24 mouse cellular contexts compared by ENCODE assay signal in genomic region chr16:72791181-72791705, GRCm38 (mm10).
"Had no signal": no experiment of that assay in that cellular context is flagged by ENCODE, and none has a peak within 500 bp of the region (broad histone marks: within the 10 kb centered on the region; RNA-seq: fewer than 3 reads in every experiment).

No protein-coding gene starts in this region.

- H3K36me3 ChIP-seq: limb, embryonic 12.5 days; liver, embryonic 12.5 days; liver, embryonic 15.5 days; midbrain, embryonic 12.5 days; midbrain, embryonic 15.5 days; neural tube, embryonic 12.5 days; neural tube, embryonic 15.5 days; stomach, embryonic 15.5 days had no signal

- H3K4me2 ChIP-seq: limb, embryonic 12.5 days; liver, embryonic 12.5 days; liver, embryonic 15.5 days; midbrain, embryonic 12.5 days; midbrain, embryonic 15.5 days; neural tube, embryonic 12.5 days; neural tube, embryonic 15.5 days; stomach, embryonic 15.5 days had no signal

- H3K27me3 ChIP-seq: limb, embryonic 12.5 days; liver, embryonic 12.5 days; liver, embryonic 15.5 days; midbrain, embryonic 12.5 days; midbrain, embryonic 15.5 days; neural tube, embryonic 12.5 days; neural tube, embryonic 15.5 days; stomach, embryonic 15.5 days had no signal

- ATAC-seq: inflammation-experienced regulatory T-cells, adult 6 months; intestine, embryonic 16.5 days; liver, embryonic 12.5 days; midbrain, embryonic 15.5 days had no signal

- H3K9ac ChIP-seq: limb, embryonic 12.5 days; liver, embryonic 12.5 days; liver, embryonic 15.5 days; midbrain, embryonic 12.5 days; midbrain, embryonic 15.5 days; neural tube, embryonic 12.5 days; neural tube, embryonic 15.5 days; stomach, embryonic 15.5 days had no signal

- H3K4me1 ChIP-seq: liver, embryonic 12.5 days; liver, embryonic 15.5 days; stomach, embryonic 15.5 days had no signal

- H3K4me3 ChIP-seq: left cerebral cortex, adult 2 months; limb, embryonic 12.5 days; liver, embryonic 12.5 days; liver, embryonic 15.5 days; midbrain, embryonic 12.5 days; midbrain, embryonic 15.5 days; neural tube, embryonic 12.5 days; neural tube, embryonic 15.5 days; stomach, embryonic 15.5 days had no signal

- H3K27ac ChIP-seq: left cerebral cortex, adult 2 months; limb, embryonic 12.5 days; liver, embryonic 12.5 days; liver, embryonic 15.5 days; macrophage; midbrain, embryonic 12.5 days; midbrain, embryonic 15.5 days; neural tube, embryonic 12.5 days; neural tube, embryonic 15.5 days; stomach, embryonic 15.5 days had no signal

- H3K9me3 ChIP-seq: limb, embryonic 12.5 days; liver, embryonic 12.5 days; liver, embryonic 15.5 days; midbrain, embryonic 12.5 days; midbrain, embryonic 15.5 days; neural tube, embryonic 12.5 days; neural tube, embryonic 15.5 days; stomach, embryonic 15.5 days had no signal

- DNase-seq: kidney, adult 18-20 months; kidney, adult 9 months; kidney, postnatal 25 days; layer of hippocampus, postnatal 36 days; liver; lung, adult 18-20 months; right cerebral cortex, adult 18-20 months; right cerebral cortex, postnatal 14 days; right cerebral cortex, postnatal 4 days; thymus, adult 2 months; thymus, postnatal 14 days; thymus, postnatal 4 days had no signal
